Mouse (Mus musculus) erythroblast, adult 5-6 weeks (primary cell): ENCODE measurements around the gene Gm3336. TPM values are rescaled to one million over a fixed set of nuclear protein-coding genes. Genes with fewer than 3 reads are reported as not detected.

Source experiments
- ATAC-seq: replicated peaks from 2 replicates; pipeline ENCODE4 v1.8.0; 2016; ENCODE audit warnings: moderate number of reproducible peaks, mild to moderate bottlenecking, moderate TSS enrichment, inconsistent platforms; ENCODE audit not compliant: poor library complexity, low FRiP score, severe bottlenecking
- total RNA-seq, 2 experiments: library from RNA; stranded (forward) in 1 of 2; stranded (reverse) in 1 of 2; fragments of 150-400 nt in 1 of 2; fragments of 200-764, 138-1000 nt in 1 of 2; gene quantifications; 2 replicates each; pipeline versions ENCODE4 v1.2.3 to v1.2.4; 2015 to 2017; ENCODE audit warnings: low replicate concordance in 2 of 2

The Gm3336 gene
- total RNA-seq, 2 experiments from 2014 or later: not detected

GRCm38 (mm10) chr8:70693636-70694035, 24.7 kb upstream of the Gm3336 start:
- ATAC-seq: no peak

DNA sequence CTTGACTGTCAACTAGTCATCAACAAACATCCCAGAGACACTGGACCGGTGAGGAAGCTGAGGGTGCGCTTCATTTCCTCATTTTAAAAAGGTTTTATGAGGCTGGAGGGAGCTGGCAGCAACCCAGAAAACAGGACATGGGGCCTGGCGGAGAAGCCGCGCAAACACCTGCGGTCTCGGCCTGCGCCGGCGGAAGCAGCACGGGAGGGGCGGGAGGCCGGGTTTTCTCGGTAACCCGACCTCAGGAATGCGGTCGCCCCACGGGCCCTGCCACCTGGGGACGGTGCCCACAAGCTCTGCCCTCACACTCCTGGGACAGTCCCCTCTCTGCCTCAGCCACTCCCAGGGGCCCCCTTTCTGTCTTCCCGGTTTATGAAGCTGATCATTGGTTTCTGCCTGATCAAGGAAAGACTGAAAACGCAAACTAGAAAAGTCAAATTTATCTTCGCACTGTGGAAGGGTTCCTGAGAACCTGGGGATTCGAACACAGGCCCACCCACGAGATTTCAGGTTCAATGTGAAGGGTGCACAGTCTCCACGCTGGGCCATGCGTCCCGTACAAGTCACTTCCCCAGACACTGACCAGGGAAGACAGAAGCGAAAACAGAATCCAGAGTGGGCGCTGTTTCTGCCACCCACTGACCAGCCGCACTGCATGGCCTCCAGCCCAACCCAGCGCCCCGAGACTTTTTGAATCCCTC, 22.9 kb upstream of the Gm3336 start:
- 0 out of 2 replicates have a peak, but pooled peaks have one; percentile 3 for ATAC-seq

DNA sequence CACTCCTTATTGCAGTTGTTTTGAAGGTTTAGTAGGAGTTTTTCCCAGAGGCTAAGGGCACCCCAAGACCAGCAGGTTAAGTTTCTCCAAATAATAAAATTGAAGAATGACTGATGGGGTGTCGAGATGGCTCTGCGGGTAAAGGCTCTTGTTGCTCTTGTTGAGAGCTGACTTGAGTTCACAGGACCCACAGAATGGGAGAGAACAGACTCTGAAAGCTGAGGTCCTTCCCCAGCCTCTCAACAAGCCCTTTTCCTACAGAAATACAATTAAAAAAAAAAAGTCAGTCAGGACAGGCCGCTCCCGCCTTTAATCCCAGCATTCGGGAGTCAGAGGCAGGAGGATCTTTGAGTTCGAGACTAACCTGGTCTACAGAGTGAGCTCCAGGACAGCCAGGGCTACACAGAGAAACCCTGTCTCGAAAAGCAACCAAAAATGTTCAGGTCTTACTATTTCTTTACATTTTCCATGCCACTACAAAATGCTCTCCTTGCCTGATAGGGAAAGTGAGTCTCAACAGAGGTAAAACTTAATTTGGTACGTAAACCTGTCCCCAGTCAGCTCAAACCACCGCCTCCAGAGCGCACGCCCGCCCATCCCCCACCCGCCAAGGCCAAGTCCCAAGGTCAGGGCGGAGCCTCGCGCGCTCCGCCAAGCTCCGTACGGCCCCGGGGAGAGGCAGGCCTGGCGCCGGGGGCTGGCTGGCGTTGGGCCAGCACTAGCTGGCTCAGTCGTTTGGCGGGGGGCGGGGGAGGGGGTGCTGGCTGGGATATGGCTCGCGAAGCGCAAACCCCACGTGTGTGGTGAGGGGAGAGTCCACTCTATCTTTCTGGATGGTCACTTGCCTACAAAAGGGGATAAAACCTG, 22.1 kb upstream of the Gm3336 start:
- peak; percentile 39 for ATAC-seq

GRCm38 (mm10) chr8:70696946-70697345, 21.4 kb upstream of the Gm3336 start:
- ATAC-seq: no peak

GRCm38 (mm10) chr8:70697366-70698250, 20.7 kb upstream of the Gm3336 start:
- no peak for ATAC-seq

DNA sequence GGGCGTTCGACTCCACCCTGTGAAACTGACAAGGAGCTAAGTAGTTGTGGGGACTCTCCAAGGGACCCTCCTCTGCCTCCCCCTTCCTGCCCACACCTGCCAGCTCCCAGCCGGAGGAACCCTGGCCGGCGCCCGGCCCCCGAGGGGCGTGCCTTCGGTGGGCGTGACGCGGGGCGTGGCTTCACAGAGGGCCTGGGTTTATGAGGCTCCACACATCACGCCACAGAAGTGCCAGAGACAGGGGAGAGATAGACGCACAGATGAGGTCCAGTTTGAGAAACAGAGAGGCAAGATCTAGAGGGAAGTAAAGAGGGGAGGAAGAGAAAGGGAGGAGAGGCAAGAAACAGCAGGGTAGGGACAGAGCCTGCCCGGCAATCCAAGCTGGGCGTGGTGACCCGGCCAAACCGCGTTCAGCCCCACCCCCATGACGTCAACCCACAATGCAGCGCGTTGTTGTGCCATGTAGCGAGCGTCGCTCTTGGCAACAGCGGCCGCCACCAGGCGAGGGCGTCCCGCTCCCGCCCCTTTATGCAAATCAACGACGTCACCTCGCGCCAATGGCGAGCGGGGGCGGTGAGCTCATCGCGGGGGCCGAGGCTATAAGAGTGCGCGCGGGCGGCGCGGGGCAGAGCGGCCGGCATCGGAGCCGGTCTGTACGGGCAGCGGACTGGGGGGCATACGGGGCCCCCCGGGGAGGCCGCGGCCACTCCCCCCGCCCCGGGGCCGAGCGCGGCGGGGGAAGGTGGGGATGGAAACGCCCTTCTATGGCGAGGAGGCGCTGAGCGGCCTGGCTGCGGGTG, 19.8 kb upstream of the Gm3336 start, which contains the start of gene Jund:
Gene Jund (plus strand): TSS at position 640 of the 800 bp plus-strand sequence.
- peak; percentile 71 for ATAC-seq

GRCm38 (mm10) chr8:70699116-70699833, 19.1 kb upstream of the Gm3336 start:
- ATAC-seq: no peak

- ATAC-seq: peak; percentile 12; the same call in 1 of the 2 replicates
Measured at GRCm38 (mm10) chr8:70699834-70700554, 18.3 kb upstream of the Gm3336 start.

GRCm38 (mm10) chr8:70700555-70700922, 17.8 kb upstream of the Gm3336 start:
- ATAC-seq: peak; percentile 25

DNA sequence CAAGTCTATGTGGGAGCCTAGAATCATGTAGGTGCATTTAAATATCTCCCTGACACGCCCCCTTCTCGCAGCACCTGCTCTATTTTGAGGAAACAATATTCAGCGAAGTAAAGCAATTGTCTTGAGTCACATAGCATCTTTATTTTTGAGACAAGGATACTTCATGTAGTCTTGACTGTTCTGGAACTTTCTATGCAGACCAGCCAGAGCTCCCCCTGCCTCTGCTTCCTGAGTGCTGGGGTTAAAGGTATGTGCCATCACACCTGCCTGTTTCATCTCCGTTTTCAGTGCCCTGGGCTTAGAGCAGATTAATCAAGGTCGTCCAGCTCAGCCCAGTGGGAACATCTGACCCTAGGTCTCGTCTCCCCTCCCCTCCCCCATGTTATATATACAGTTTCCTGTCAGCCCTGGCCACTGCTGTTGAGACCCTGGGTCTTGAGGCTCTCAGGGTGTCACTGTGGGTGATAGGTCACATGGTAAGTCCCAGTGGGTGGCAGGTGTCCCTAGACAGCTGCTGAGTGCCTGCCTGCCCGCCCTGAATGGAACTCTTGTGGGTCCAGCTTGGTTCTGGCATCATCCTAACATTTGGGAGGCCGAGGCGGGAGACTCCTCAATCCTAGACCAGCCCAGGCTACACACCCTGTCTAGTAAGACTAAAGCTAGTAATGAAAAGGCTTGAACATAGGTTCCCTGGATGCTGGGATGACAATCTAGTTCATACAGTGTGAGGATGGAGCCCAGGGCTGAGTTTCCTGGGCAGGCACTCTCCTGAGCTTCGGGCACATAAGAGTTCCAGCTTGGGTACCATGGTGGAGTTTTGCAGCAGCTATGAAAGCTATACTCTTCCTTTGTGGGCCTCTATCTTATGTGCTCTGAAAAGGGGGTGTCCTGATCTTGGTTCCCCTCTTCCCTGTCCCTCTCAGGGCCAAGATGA, 17.0 kb upstream of the Gm3336 start:
- ATAC-seq: no peak

DNA sequence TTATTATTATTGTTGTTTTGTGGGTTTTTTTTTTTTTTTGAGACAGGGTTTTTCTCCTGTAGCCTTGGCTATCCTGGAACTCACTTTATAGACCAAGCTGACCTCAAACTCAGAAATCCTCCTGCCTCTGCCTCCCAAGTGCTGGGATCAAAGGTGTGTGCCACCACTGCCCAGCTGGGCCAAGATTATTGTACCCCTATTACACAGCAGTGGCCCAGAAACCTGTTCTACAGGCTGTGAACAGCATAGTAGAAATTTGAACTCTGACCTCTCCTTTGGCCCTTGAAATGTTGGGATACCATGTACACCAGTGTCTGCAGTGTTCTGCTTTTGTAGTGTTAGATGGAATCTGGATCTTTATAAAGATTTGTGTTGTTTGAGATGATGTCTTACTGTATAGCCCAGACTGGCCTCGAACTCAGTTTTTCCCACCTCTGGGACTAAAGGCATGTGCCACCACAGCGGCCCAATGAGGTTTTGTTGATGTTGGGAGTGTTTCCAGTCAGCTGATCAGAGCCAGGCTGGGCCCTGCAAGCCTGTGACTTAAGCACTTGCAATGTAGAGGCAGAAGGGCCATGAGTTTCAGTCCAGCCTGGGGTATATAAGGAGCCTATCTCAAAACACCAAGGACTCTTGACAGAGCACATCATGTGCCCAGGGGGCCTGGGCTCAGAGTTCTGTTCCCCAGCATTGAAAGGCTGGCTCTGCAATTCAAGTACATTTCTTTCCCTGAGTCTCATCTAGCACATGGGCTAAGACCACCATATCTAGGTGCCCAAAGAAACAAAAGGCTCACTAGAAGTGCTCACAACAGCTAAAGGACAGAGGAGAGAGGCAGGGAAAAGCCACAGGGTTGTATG, 16.1 kb upstream of the Gm3336 start:
- no peak for ATAC-seq

GRCm38 (mm10) chr8:70702842-70703182, 15.5 kb upstream of the Gm3336 start:
- ATAC-seq: no peak

DNA sequence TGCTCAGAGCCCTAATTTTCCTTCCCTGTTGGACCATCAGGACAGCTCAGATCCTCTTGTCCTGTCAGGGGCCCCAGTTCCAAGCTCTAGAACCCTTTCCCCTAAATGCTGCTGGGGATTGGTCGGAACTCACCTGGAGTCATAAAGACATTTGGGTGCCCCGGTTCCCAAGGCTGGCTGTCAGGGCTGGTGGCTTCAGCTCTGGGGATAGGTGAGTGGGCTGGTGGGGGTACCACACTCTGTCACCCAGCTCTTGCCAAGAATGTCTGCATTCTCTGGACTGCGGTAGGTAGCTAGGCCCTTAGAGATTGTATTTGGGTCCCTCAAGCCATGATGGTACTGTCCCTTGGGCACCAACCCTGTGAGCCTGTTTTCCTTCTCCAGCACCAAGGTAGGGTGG, 15.1 kb upstream of the Gm3336 start, which contains the start of gene Iqcn:
Gene Iqcn (plus strand): TSS at position 171 of the 400 bp plus-strand sequence.
- ATAC-seq: no peak

DNA sequence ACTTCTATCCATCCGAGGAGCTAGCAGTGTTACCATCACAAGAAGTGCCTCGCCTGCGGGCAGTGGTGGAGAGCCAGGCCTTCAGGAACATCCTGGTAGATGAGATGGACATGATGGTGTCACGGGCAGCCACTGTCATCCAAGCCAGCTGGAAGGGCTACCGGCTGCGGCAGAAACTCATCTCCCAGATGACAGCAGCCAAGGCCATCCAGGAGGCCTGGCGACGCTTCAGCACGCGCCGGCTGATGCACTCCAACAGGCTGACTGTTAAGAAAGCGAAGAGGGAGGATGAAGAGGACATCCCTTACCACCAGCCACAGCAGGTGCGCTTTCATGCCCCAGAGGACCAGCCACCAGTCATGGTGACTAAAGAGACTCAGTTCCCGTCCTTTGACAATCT, 10.1 kb upstream of the Gm3336 start:
- ATAC-seq: no peak

DNA sequence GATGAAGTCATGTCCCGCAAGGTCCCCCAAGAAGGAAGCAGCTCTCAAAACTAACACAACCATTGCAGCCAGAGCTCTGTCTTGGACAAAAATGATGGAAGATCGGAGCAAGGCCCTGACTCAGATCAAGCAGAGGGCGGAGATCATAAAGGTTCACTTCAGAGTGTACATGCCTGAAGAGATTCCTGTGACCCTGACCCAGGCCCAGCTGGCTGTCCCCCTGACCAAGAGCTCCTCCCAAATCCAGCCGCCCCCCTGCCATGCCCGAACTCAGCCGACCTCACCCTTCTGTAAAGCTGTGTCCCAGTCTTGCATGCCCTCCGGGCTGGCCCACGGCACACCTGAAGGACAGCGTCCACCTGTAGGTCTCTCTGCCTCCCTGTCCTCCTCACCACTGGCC, 8.5 kb upstream of the Gm3336 start:
- no peak for ATAC-seq

DNA sequence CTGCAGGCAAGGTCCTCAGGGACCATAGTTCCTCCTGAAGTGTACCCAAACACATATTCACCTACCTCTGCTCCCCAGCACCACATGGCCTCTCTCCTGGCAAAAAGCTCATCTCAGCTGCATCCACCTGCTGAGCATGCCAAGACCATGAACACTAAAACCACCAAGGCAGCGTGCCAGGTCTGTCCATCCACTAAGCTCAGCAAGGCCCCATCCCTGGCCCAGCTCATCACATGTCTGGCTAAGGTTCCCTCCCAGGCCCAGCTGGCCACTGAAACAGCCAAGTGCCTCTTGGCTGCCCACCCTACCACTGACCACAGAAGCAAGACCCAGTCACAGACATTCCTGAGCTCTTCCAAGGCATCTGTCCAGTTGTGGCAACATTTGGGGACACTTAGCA, 8.0 kb upstream of the Gm3336 start:
- ATAC-seq: no peak
